Mouse (Mus musculus) heart, embryonic 14.5 days (tissue): Measurements from ENCODE around the gene Pde3b. TPM values are rescaled to one million over a fixed set of nuclear protein-coding genes. Genes with fewer than 3 reads are reported as not detected.

Source experiments
- ATAC-seq: fragments of 200-750 bp; cut with Nextera tagmentation; 2 replicates; pipeline ENCODE4 v1.8.0; 2017; ENCODE audit warnings: low read depth, moderate TSS enrichment; ENCODE audit not compliant: insufficient number of reproducible peaks, insufficient read depth, low FRiP score
- H3K27ac ChIP-seq, 2 experiments: fragments of 200-500 bp in 1 of 2; fragments of 300-500 bp in 1 of 2; sonication (generic) in 1 of 2; replicated peaks in 1 of 2; 2 replicates each; pipeline ENCODE4 v1.5.1; 2012 to 2014; ENCODE audit warnings: low read depth in 2 of 2, low read length in 2 of 2, control low read depth in 1 of 2, mild to moderate bottlenecking in 1 of 2, mixed read lengths in 1 of 2; ENCODE audit not compliant: control insufficient read depth in 1 of 2, insufficient read depth in 1 of 2
- H3K27me3 ChIP-seq: fragments of 300-500 bp; sonication (generic); 2 replicates; pipeline ENCODE4 v1.6.1; 2014; ENCODE audit warnings: mild to moderate bottlenecking, low read length, control low read depth; ENCODE audit not compliant: control insufficient read depth, insufficient read depth
- H3K36me3 ChIP-seq: fragments of 300-500 bp; sonication (generic); 2 replicates; pipeline ENCODE4 v1.6.1; 2014; ENCODE audit warnings: mild to moderate bottlenecking, control low read depth, low read length, mixed read lengths; ENCODE audit not compliant: control insufficient read depth, insufficient read depth
- H3K4me1 ChIP-seq, 2 experiments: fragments of 200-500 bp in 1 of 2; fragments of 300-500 bp in 1 of 2; sonication (generic) in 1 of 2; 2 replicates each; pipeline ENCODE4 v1.6.1; 2012 to 2014; ENCODE audit warnings: low read length in 2 of 2, control low read depth in 1 of 2, mixed read lengths in 1 of 2; ENCODE audit not compliant: control insufficient read depth in 2 of 2, insufficient read depth in 2 of 2
- H3K4me2 ChIP-seq: fragments of 300-500 bp; sonication (generic); 2 replicates; pipeline ENCODE4 v1.6.1; 2014; ENCODE audit warnings: mild to moderate bottlenecking, low read length
- H3K4me3 ChIP-seq, 2 experiments: fragments of 200-500 bp in 1 of 2; fragments of 300-500 bp in 1 of 2; sonication (generic) in 1 of 2; 2 replicates each; pipeline ENCODE4 v1.5.1; 2012 to 2014; ENCODE audit warnings: low read length in 2 of 2, mild to moderate bottlenecking in 2 of 2, control low read depth in 1 of 2, low read depth in 1 of 2, moderate library complexity in 1 of 2; ENCODE audit not compliant: control insufficient read depth in 1 of 2, insufficient read depth in 1 of 2
- H3K9ac ChIP-seq: fragments of 300-500 bp; sonication (generic); 2 replicates; pipeline ENCODE4 v1.6.1; 2014; ENCODE audit warnings: mild to moderate bottlenecking, low read length
- H3K9me3 ChIP-seq: fragments of 300-500 bp; sonication (generic); 2 replicates; pipeline ENCODE4 v1.6.1; 2016; ENCODE audit warnings: low read length, control low read depth; ENCODE audit not compliant: control insufficient read depth
- WGBS: fragments of 180-500 bp; shearing (Covaris S2); extraction: QIAGEN DNeasy Blood & Tissue Kit; methylation state at CpG from one replicate; pipeline ENCODE4 v1.1.7; 2014; 5-methylcytosine and 5-hydroxymethylcytosine counted together
- polyA plus RNA-seq: library from polyadenylated mRNA; unstranded; fragments of >200 nt; fragmentation: Nextera tagmentation; extraction: Ambion mirVana; gene quantifications from 2 replicates; pipeline ENCODE4 v1.2.1, GENCODE M21; 2014

Pde3b gene
- polyA plus RNA-seq, 1 experiment from 2014 or later, result 8.9 TPM

GRCm38 (mm10) chr7:114480196-114480989 lies 65.3 kb downstream of the Pde3b start:
- WGBS, result 80% methylated on average over 6 of the region's 6 CpGs

DNA sequence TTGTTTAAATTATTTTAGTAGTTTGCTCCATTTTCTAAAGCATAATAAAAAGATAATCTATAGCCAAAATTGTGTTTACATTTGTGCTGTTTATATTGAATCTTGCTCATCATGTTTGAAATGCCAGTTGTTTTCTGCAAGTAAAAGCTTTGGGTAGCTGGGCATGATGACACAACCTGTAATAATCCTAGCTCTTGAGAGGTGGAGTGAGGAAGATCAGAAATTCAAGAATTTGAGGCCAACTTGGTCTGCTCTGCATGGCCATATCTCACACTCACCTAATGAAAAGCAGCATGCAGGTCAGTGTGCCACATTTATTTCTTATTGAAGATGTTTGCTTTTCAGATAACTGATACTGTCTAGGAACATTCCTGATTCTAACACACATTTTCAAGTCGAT lies 65.9 kb downstream of the Pde3b start:
- no peak for ATAC-seq
- 54% methylated on average over 1 of the region's 1 CpGs for WGBS
- Histone ChIP-seq H3K4me2 (no peak overlapping the region), H3K36me3 (no peaks in the 10 kb centered on the region), H3K4me3 (no peak overlapping the region), H3K27me3 (no peaks in the 10 kb centered on the region), H3K9me3 (no peaks in the 10 kb centered on the region), H3K4me1 (no peaks in the 10 kb centered on the region), H3K27ac (no peak overlapping the region), H3K9ac (no peak overlapping the region)

More at GRCm38 (mm10) chr7:114480196-114480989, 65.3 kb downstream of the Pde3b start:
- no peak overlapping the region for H3K4me3 ChIP-seq
- no peaks in the 10 kb centered on the region for H3K27me3 ChIP-seq
- H3K27ac ChIP-seq, result no peak overlapping the region
- no peaks in the 10 kb centered on the region for H3K9me3 ChIP-seq
- H3K9ac ChIP-seq, result no peak overlapping the region
- no peak for ATAC-seq
- no peaks in the 10 kb centered on the region for H3K36me3 ChIP-seq
- no peaks in the 10 kb centered on the region for H3K4me1 ChIP-seq
- H3K4me2 ChIP-seq, result no peak overlapping the region

DNA sequence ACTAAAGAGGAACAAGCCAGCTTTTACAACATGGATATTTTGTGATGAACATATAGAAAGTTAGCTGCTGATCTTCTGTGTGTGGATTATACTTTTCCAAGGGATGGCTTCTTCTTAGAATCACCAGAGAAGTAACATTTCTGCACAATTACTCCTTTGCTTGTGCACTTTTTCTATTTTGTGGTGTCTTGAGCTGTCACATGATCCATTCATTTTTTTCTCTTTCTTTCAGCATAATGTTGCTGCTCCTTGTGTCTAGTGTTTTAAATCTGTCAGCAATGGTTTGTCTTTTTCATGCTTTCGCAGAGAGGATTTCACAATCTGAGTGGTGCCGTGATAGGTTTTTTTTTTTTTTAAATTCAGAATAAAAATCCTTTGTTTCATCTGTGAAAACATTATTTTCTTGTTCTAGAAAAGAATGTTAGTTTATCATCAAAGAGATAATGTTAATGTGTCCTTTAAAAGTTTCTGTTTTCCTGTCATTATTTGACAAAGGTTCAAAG lies 66.4 kb downstream of the Pde3b start:
- no peak overlapping the region for H3K4me2 ChIP-seq
- WGBS, result 87% methylated on average over 2 of the region's 2 CpGs
- H3K9ac ChIP-seq, result no peak overlapping the region
- no peaks in the 10 kb centered on the region for H3K27me3 ChIP-seq
- no peaks in the 10 kb centered on the region for H3K9me3 ChIP-seq
- H3K4me3 ChIP-seq, result no peak overlapping the region
- H3K36me3 ChIP-seq, result no peaks in the 10 kb centered on the region
- H3K27ac ChIP-seq, result no peak overlapping the region
- no peaks in the 10 kb centered on the region for H3K4me1 ChIP-seq
- ATAC-seq, result no peak

DNA sequence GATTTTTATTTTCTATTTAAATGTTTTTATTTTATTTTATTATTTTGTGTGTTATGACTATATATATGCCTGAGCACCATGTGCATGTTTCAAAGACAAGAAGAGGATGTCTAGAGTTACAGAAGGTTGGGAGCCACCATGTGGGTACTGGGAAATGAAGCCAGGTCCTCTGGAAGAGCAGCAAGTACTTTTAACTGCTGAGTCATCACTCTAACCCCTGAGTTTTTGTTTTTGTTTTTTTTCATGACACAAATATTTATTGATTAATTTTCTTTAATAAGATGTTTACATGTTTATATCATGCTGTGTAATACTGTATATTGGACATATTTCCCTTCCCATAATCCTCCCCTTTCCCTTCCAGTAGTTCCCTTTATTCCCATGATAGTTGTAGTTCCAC lies 77.5 kb downstream of the Pde3b start:
- Histone ChIP-seq H3K9me3 (no peaks in the 10 kb centered on the region), H3K27me3 (no peaks in the 10 kb centered on the region), H3K9ac (no peak overlapping the region), H3K36me3 (no peaks in the 10 kb centered on the region), H3K4me2 (no peak overlapping the region), H3K4me1 (no peaks in the 10 kb centered on the region), H3K27ac (no peak overlapping the region), H3K4me3 (no peak overlapping the region)
- no peak for ATAC-seq

- H3K9ac ChIP-seq, result no peak overlapping the region
- no peak for ATAC-seq
- no peak overlapping the region for H3K27ac ChIP-seq
- 0 out of 2 replicates have a peak, but pooled peaks cover 4% of the 10 kb centered on the region for H3K36me3 ChIP-seq
- no peak overlapping the region for H3K4me2 ChIP-seq
- no peaks in the 10 kb centered on the region for H3K9me3 ChIP-seq
- no peaks in the 10 kb centered on the region for H3K4me1 ChIP-seq
- no peaks in the 10 kb centered on the region for H3K27me3 ChIP-seq
- H3K4me3 ChIP-seq, result no peak overlapping the region
- WGBS, result 84% methylated on average over 5 of the region's 5 CpGs
These were observed 79.0 kb downstream of the Pde3b start for GRCm38 (mm10) chr7:114494033-114494432.

DNA sequence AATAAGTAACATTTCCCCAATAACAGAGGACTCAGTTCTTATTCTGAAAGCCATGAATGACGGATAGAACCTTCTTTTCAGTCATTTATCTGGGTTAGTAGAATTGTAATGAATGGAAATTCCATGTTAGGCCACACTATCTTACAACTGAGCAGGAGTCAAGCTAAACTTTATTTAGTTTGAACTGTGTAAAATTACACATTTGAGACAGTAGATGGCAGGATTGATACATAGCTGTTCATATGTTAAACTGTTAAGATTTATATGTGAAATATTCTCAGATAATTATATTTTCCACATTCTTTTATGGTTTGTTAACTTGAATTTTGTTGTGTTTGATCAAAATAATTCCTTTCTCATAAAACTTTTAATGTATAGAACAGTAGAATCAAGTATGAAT lies 84.2 kb downstream of the Pde3b start:
- WGBS, result 80% methylated on average over 1 of the region's 1 CpGs
- Histone ChIP-seq H3K27me3 (no peaks in the 10 kb centered on the region), H3K4me2 (no peak overlapping the region)

DNA sequence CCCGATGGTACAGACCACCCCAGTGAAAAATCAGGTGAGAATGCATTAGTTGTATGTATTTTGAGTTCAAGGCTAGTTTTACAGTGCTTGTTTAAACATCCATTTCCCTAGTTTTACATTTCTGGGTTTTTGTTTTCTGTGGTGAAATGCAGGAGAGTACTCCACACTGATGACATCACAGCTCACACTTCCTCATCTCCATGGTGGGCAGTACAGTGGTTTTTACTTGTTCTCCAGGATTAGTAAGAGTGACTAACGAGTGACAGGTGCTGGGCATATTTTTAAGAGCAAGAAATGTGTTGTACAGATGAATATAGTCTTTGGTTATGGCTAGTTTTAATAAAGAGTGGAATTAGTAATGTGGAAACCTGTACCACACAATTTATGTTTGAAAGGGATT lies 93.8 kb downstream of the Pde3b start:
- Histone ChIP-seq H3K27me3 (no peaks in the 10 kb centered on the region), H3K9ac (no peak overlapping the region), H3K4me1 (no peaks in the 10 kb centered on the region), H3K4me2 (no peak overlapping the region), H3K9me3 (no peaks in the 10 kb centered on the region), H3K4me3 (no peak overlapping the region), H3K36me3 (0 out of 2 replicates have a peak, but pooled peaks cover 3% of the 10 kb centered on the region), H3K27ac (no peak overlapping the region)
- 87% methylated on average over 2 of the region's 2 CpGs for WGBS
- ATAC-seq, result no peak

More for the DNA sequence above, 84.2 kb downstream of the Pde3b start:
- Histone ChIP-seq H3K9ac (no peak overlapping the region), H3K9me3 (no peaks in the 10 kb centered on the region), H3K27ac (no peak overlapping the region), H3K4me3 (no peak overlapping the region), H3K36me3 (0 out of 2 replicates have a peak, but pooled peaks cover 4% of the 10 kb centered on the region), H3K4me1 (no peaks in the 10 kb centered on the region)
- no peak for ATAC-seq
